Mouse (Mus musculus) kidney, adult 2 months (tissue): Measurements from ENCODE around the gene Rbm8a2. TPM values are rescaled to one million over a fixed set of nuclear protein-coding genes. Genes with fewer than 3 reads are reported as not detected.
"Not testable (repeated sequence)": the region's sequence is repeated elsewhere in the genome, so short reads cannot be mapped to it uniquely, and the experiment has no call there.

Experiments used
- DNase-seq: peaks from one replicate; pipeline ENCODE4 v3.0.0; 2021
- H3K27ac ChIP-seq: fragments of 200-500 bp; 2 replicates; pipeline ENCODE4 v1.5.1; 2012; ENCODE audit warnings: low read depth, low read length, control low read depth, inconsistent platforms; ENCODE audit not compliant: insufficient read depth
- H3K27me3 ChIP-seq: fragments of 200-500 bp; replicated peaks from 2 replicates; pipeline ENCODE4 v1.6.1; 2012; ENCODE audit warnings: mild to moderate bottlenecking, moderate library complexity, low read length, inconsistent platforms; ENCODE audit not compliant: control insufficient read depth, insufficient read depth
- H3K36me3 ChIP-seq: fragments of 200-500 bp; 2 replicates; pipeline ENCODE4 v1.6.1; 2012; ENCODE audit warnings: mild to moderate bottlenecking, moderate library complexity, low read length, inconsistent platforms; ENCODE audit not compliant: control insufficient read depth, insufficient read depth
- H3K4me1 ChIP-seq: fragments of 200-500 bp; 2 replicates; pipeline ENCODE4 v1.6.1; 2011; ENCODE audit warnings: low read length; ENCODE audit not compliant: control insufficient read depth, insufficient read depth
- H3K4me3 ChIP-seq: fragments of 200-500 bp; 2 replicates; pipeline ENCODE4 v1.5.1; 2011; ENCODE audit warnings: mild to moderate bottlenecking, low read depth, low read length, control low read depth; ENCODE audit not compliant: insufficient read depth
- CTCF ChIP-seq: fragments of 200-500 bp; conservative IDR thresholded peaks from 2 replicates; pipeline ENCODE4 v1.5.1; 2011; ENCODE audit warnings: low read depth, mild to moderate bottlenecking, control low read depth, low read length, moderate library complexity, mixed read lengths; ENCODE audit not compliant: insufficient read depth, insufficient read length
- POLR2A ChIP-seq: fragments of 200-500 bp; IDR thresholded peaks from one replicate; pipeline ENCODE4 v1.6.1; 2011; ENCODE audit warnings: low read depth, low read length, control low read depth
- WGBS: fragments of 180-500 bp; shearing (Covaris S2); methylation state at CpG from one replicate; pipeline ENCODE4 v1.1.7; 2018; 5-methylcytosine and 5-hydroxymethylcytosine counted together
- polyA plus RNA-seq: library from polyadenylated mRNA; depleted of rRNA; stranded (reverse); fragments of >200 nt; gene quantifications from 2 replicates; pipeline ENCODE4 v1.2.3, GENCODE M21; 2012; rRNA removed

Rbm8a2 gene
- not detected in 2 replicates for polyA plus RNA-seq

- H3K4me1 ChIP-seq, H3K27ac ChIP-seq, H3K27me3 ChIP-seq, DNase-seq, H3K36me3 ChIP-seq, H3K4me3 ChIP-seq: not testable (repeated sequence)
- WGBS = 94% methylated on average over 7 of the region's 7 CpGs
These were observed at the start of gene Rbm8a2 for GRCm38 (mm10) chr1:175979014-175979413. Rbm8a2 (minus strand) TSS chr1:175979114.

GRCm38 (mm10) chr1:176028397-176028796 lies 49.5 kb upstream of the Rbm8a2 start:
- 70% methylated on average over 3 of the region's 3 CpGs for WGBS
- no peak overlapping the region for H3K4me3 ChIP-seq
- H3K27ac ChIP-seq = no peak overlapping the region
- no peak for DNase-seq
- H3K27me3 ChIP-seq = no peaks in the 10 kb centered on the region
- H3K36me3 ChIP-seq = no peaks in the 10 kb centered on the region
- no peaks in the 10 kb centered on the region for H3K4me1 ChIP-seq
- TF ChIP-seq POLR2A (no peak), CTCF (no peak)

GRCm38 (mm10) chr1:176024501-176024900 lies 45.6 kb upstream of the Rbm8a2 start:
- Histone ChIP-seq H3K4me1 (no peaks in the 10 kb centered on the region), H3K36me3 (no peaks in the 10 kb centered on the region), H3K27me3 (no peaks in the 10 kb centered on the region), H3K27ac (no peak overlapping the region), H3K4me3 (no peak overlapping the region)
- no peak for DNase-seq
- TF ChIP-seq CTCF = no peak
- TF ChIP-seq POLR2A = no peak
- 89% methylated on average over 1 of the region's 1 CpGs for WGBS

- WGBS = 91% methylated on average over 3 of the region's 3 CpGs
- DNase-seq = no peak
- Histone ChIP-seq H3K4me1 (no peaks in the 10 kb centered on the region), H3K36me3 (no peaks in the 10 kb centered on the region), H3K27me3 (no peaks in the 10 kb centered on the region), H3K4me3 (no peak overlapping the region), H3K27ac (no peak overlapping the region)
- TF ChIP-seq CTCF = no peak
- TF ChIP-seq POLR2A = no peak
These were observed 39.6 kb upstream of the Rbm8a2 start for GRCm38 (mm10) chr1:176018523-176018922.

GRCm38 (mm10) chr1:176016076-176016475 lies 37.2 kb upstream of the Rbm8a2 start:
- 29% methylated on average over 3 of the region's 3 CpGs for WGBS
- Histone ChIP-seq H3K27me3 (no peaks in the 10 kb centered on the region), H3K4me1 (no peaks in the 10 kb centered on the region), H3K27ac (no peak overlapping the region), H3K4me3 (no peak overlapping the region), H3K36me3 (no peaks in the 10 kb centered on the region)
- no peak for DNase-seq
- TF ChIP-seq POLR2A (no peak), CTCF (no peak)

- Histone ChIP-seq H3K4me1 (no peaks in the 10 kb centered on the region), H3K27ac (no peak overlapping the region), H3K27me3 (no peaks in the 10 kb centered on the region), H3K36me3 (no peaks in the 10 kb centered on the region), H3K4me3 (no peak overlapping the region)
- no peak for TF ChIP-seq POLR2A
- no peak for TF ChIP-seq CTCF
- DNase-seq = no peak
- WGBS = 71% methylated on average over 3 of the region's 3 CpGs
These were observed 34.8 kb upstream of the Rbm8a2 start for GRCm38 (mm10) chr1:176013497-176014268.

GRCm38 (mm10) chr1:176011535-176011934 lies 32.6 kb upstream of the Rbm8a2 start:
- no peak overlapping the region for H3K27ac ChIP-seq
- H3K4me1 ChIP-seq = no peaks in the 10 kb centered on the region
- H3K36me3 ChIP-seq = no peaks in the 10 kb centered on the region

More at GRCm38 (mm10) chr1:176011535-176011934, 32.6 kb upstream of the Rbm8a2 start:
- DNase-seq = no peak
- no peaks in the 10 kb centered on the region for H3K27me3 ChIP-seq
- no peak overlapping the region for H3K4me3 ChIP-seq
- TF ChIP-seq CTCF = no peak
- no peak for TF ChIP-seq POLR2A
